Mouse (Mus musculus) heart, embryonic 11.5 days (tissue): Measurements from ENCODE around the gene Spcs2. TPM values are rescaled to one million over a fixed set of nuclear protein-coding genes. Genes with fewer than 3 reads are reported as not detected.

Source experiments
- ATAC-seq: fragments of 200-750 bp; cut with Nextera tagmentation; replicated peaks from 2 replicates; pipeline ENCODE4 v1.8.0; 2017; ENCODE audit warnings: moderate library complexity; ENCODE audit not compliant: insufficient number of reproducible peaks, low FRiP score, low TSS enrichment
- H3K27ac ChIP-seq: fragments of 300-500 bp; sonication (generic); 2 replicates; pipeline ENCODE4 v1.5.1; 2014; ENCODE audit warnings: mild to moderate bottlenecking, low read depth, low read length
- H3K27me3 ChIP-seq: fragments of 300-500 bp; sonication (generic); 2 replicates; pipeline ENCODE4 v1.6.1; 2014; ENCODE audit warnings: mild to moderate bottlenecking, low read length, mixed read lengths; ENCODE audit not compliant: control insufficient read depth, insufficient read depth
- H3K36me3 ChIP-seq: fragments of 300-500 bp; sonication (generic); 2 replicates; pipeline ENCODE4 v1.6.1; 2014; ENCODE audit warnings: mild to moderate bottlenecking, low read length, moderate library complexity, mixed read lengths; ENCODE audit not compliant: control insufficient read depth, insufficient read depth
- H3K4me1 ChIP-seq: fragments of 300-500 bp; sonication (generic); 2 replicates; pipeline ENCODE4 v1.6.1; 2014; ENCODE audit warnings: low read length; ENCODE audit not compliant: control insufficient read depth, insufficient read depth
- H3K4me2 ChIP-seq: fragments of 300-500 bp; sonication (generic); 2 replicates; pipeline ENCODE4 v1.6.1; 2014; ENCODE audit warnings: mild to moderate bottlenecking, moderate library complexity
- H3K4me3 ChIP-seq: fragments of 300-500 bp; sonication (generic); 2 replicates; pipeline ENCODE4 v1.5.1; 2014; ENCODE audit warnings: low read depth, low read length
- H3K9ac ChIP-seq: fragments of 300-500 bp; sonication (generic); 2 replicates; pipeline ENCODE4 v1.6.1; 2014; ENCODE audit warnings: mild to moderate bottlenecking, low read depth, low read length, moderate library complexity
- H3K9me3 ChIP-seq: fragments of 300-500 bp; sonication (generic); replicated peaks from 2 replicates; pipeline ENCODE4 v1.6.1; 2016; ENCODE audit warnings: low read length; ENCODE audit not compliant: control insufficient read depth
- WGBS: fragments of 180-500 bp; shearing (Covaris S2); extraction: QIAGEN DNeasy Blood & Tissue Kit; methylation state at CpG from one replicate; pipeline ENCODE4 v1.1.7; 2014; ENCODE audit not compliant: insufficient replicate concordance; 5-methylcytosine and 5-hydroxymethylcytosine counted together
- polyA plus RNA-seq: library from polyadenylated mRNA; unstranded; fragments of >200 nt; fragmentation: Nextera tagmentation; extraction: Ambion mirVana; gene quantifications from 2 replicates; pipeline ENCODE4 v1.2.1, GENCODE M21; 2014

Spcs2 gene
- 208 and 229 TPM in 2 replicates for polyA plus RNA-seq

GRCm38 (mm10) chr7:99863362-99863761, at the start of gene Spcs2:
TSS of gene Spcs2 (minus strand) at chr7:99863462.
- no peak for ATAC-seq
- no peaks in the 10 kb centered on the region for H3K9me3 ChIP-seq
- no peak within 1 kb of the TSS for H3K9ac ChIP-seq
- H3K4me2 ChIP-seq = no peak within 1 kb of the TSS
- H3K4me3 ChIP-seq = no peak within 1 kb of the TSS
- H3K4me1 ChIP-seq = peaks cover 4% of the 10 kb centered on the region; the same call in 1 of the 2 replicates
- no peak within 1 kb of the TSS for H3K27ac ChIP-seq
- 39% methylated on average over 7 of the region's 7 CpGs for WGBS
- no peaks in the 10 kb centered on the region for H3K36me3 ChIP-seq
- no peaks in the 10 kb centered on the region for H3K27me3 ChIP-seq

- H3K4me1 ChIP-seq = no peaks in the 10 kb centered on the region
- no peaks in the 10 kb centered on the region for H3K9me3 ChIP-seq
- H3K9ac ChIP-seq = no peak overlapping the region
- 76% methylated on average over 5 of the region's 5 CpGs for WGBS
- no peak overlapping the region for H3K27ac ChIP-seq
- no peak overlapping the region for H3K4me2 ChIP-seq
- H3K27me3 ChIP-seq = peaks cover 10% of the 10 kb centered on the region
- no peak for ATAC-seq
- no peaks in the 10 kb centered on the region for H3K36me3 ChIP-seq
- no peak overlapping the region for H3K4me3 ChIP-seq
Measured at GRCm38 (mm10) chr7:99911038-99911437, 47.8 kb upstream of the Spcs2 start.

GRCm38 (mm10) chr7:99907463-99907862, 44.2 kb upstream of the Spcs2 start:
- no peak overlapping the region for H3K9ac ChIP-seq
- WGBS = 63% methylated on average over 3 of the region's 3 CpGs
- no peak overlapping the region for H3K27ac ChIP-seq

GRCm38 (mm10) chr7:99906346-99906745, 43.1 kb upstream of the Spcs2 start:
- Histone ChIP-seq H3K27ac (no peak overlapping the region), H3K9ac (no peak overlapping the region), H3K27me3 (no peaks in the 10 kb centered on the region), H3K36me3 (no peaks in the 10 kb centered on the region), H3K4me2 (no peak overlapping the region), H3K9me3 (no peaks in the 10 kb centered on the region), H3K4me3 (no peak overlapping the region), H3K4me1 (peaks cover 5% of the 10 kb centered on the region; the same call in 1 of the 2 replicates)
- ATAC-seq = no peak
- WGBS = 82% methylated on average over 3 of the region's 3 CpGs

More at GRCm38 (mm10) chr7:99907463-99907862, 44.2 kb upstream of the Spcs2 start:
- H3K4me3 ChIP-seq = no peak overlapping the region
- no peaks in the 10 kb centered on the region for H3K27me3 ChIP-seq
- H3K4me1 ChIP-seq = peaks cover 5% of the 10 kb centered on the region; the same call in 1 of the 2 replicates
- no peaks in the 10 kb centered on the region for H3K9me3 ChIP-seq
- H3K4me2 ChIP-seq = no peak overlapping the region
- no peaks in the 10 kb centered on the region for H3K36me3 ChIP-seq
- ATAC-seq = no peak

- H3K36me3 ChIP-seq = no peaks in the 10 kb centered on the region
- 29% methylated on average over 3 of the region's 3 CpGs for WGBS
- no peak overlapping the region for H3K4me3 ChIP-seq
Measured at GRCm38 (mm10) chr7:99904421-99905005, 41.3 kb upstream of the Spcs2 start.

GRCm38 (mm10) chr7:99902918-99903665, 39.8 kb upstream of the Spcs2 start:
- no peaks in the 10 kb centered on the region for H3K9me3 ChIP-seq
- no peak for ATAC-seq
- no peak overlapping the region for H3K4me3 ChIP-seq
- H3K9ac ChIP-seq = no peak overlapping the region
- H3K27me3 ChIP-seq = no peaks in the 10 kb centered on the region
- H3K4me2 ChIP-seq = no peak overlapping the region
- 63% methylated on average over 11 of the region's 11 CpGs for WGBS
- H3K4me1 ChIP-seq = peaks cover 5% of the 10 kb centered on the region; the same call in 1 of the 2 replicates
- H3K36me3 ChIP-seq = no peaks in the 10 kb centered on the region
- no peak overlapping the region for H3K27ac ChIP-seq

More at GRCm38 (mm10) chr7:99904421-99905005, 41.3 kb upstream of the Spcs2 start:
- Histone ChIP-seq H3K27ac (no peak overlapping the region), H3K4me2 (no peak overlapping the region), H3K9me3 (no peaks in the 10 kb centered on the region), H3K9ac (no peak overlapping the region), H3K4me1 (peaks cover 5% of the 10 kb centered on the region; the same call in 1 of the 2 replicates), H3K27me3 (no peaks in the 10 kb centered on the region)
- no peak for ATAC-seq

- ATAC-seq = no peak
- H3K4me3 ChIP-seq = no peak overlapping the region
- 55% methylated on average over 4 of the region's 4 CpGs for WGBS
- H3K9ac ChIP-seq = no peak overlapping the region
- no peaks in the 10 kb centered on the region for H3K27me3 ChIP-seq
- H3K9me3 ChIP-seq = no peaks in the 10 kb centered on the region
- H3K4me2 ChIP-seq = no peak overlapping the region
- H3K27ac ChIP-seq = no peak overlapping the region
- peaks cover 5% of the 10 kb centered on the region; the same call in 1 of the 2 replicates for H3K4me1 ChIP-seq
- no peaks in the 10 kb centered on the region for H3K36me3 ChIP-seq
Measured at GRCm38 (mm10) chr7:99902208-99902607, 38.9 kb upstream of the Spcs2 start.

GRCm38 (mm10) chr7:99896905-99897304, 33.6 kb upstream of the Spcs2 start:
- ATAC-seq = no peak
- no peak overlapping the region for H3K4me2 ChIP-seq
- WGBS = 72% methylated on average over 4 of the region's 4 CpGs
- H3K36me3 ChIP-seq = no peaks in the 10 kb centered on the region
- no peak overlapping the region for H3K27ac ChIP-seq
- no peak overlapping the region for H3K9ac ChIP-seq
- H3K9me3 ChIP-seq = no peaks in the 10 kb centered on the region
- no peaks in the 10 kb centered on the region for H3K27me3 ChIP-seq
- H3K4me3 ChIP-seq = no peak overlapping the region
- no peaks in the 10 kb centered on the region for H3K4me1 ChIP-seq
